Mouse (Mus musculus) kidney, adult 2 months (tissue): ENCODE data around the gene Fbp1.

ENCODE experiments used
- CTCF ChIP-seq: fragments of 200-500 bp; conservative IDR thresholded peaks from 2 replicates; pipeline ENCODE4 v1.5.1; 2011; ENCODE audit warnings: low read depth, mild to moderate bottlenecking, control low read depth, low read length, moderate library complexity, mixed read lengths; ENCODE audit not compliant: insufficient read depth, insufficient read length
- POLR2A ChIP-seq: fragments of 200-500 bp; IDR thresholded peaks from one replicate; pipeline ENCODE4 v1.6.1; 2011; ENCODE audit warnings: low read depth, low read length, control low read depth

DNA sequence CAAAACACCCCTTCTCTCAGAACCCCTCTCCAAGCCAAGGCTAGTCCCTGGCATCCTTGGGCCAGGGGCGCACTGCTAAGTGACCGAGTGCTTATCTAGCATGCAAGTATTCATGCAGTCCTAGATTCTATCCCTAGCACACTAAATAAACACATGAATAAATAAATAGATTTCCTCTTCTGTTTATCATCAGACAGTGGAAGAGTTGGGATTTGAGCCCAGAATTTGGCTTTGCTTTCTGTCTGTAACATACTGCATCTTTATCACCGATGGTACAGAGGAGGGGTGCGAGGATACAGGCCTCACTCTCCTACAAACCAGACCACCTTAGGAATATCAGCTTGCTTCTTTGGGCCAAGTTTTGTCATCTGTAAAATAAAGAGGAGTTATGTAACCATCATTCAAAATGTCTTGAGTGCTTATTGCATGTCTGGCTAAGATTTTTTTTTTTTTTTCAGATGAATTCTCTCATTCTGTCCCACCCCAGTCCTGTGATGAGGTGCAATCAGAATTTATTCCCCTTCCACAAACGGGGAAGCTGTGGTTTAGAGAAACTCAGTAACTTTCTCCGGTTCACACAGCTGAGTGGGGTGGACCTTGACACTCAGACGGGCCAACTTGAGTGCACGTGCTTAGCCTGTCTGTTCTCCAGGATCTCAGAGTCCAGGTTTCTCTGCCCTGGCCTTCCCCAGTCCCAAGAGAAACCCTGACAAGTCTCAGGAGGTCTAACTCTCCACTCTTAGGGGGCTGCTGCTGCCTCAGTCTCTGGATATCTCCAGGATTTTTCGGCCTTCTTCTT, 5.2 kb upstream of the Fbp1 start:
- TF ChIP-seq CTCF: no peak
- TF ChIP-seq POLR2A: no peak
